ENCODE assay signal across 15 mouse cellular contexts in genomic region chr3:35318348-35318747, GRCm38 (mm10).
DNase-seq lines count a peak whose midpoint lies in the region; ATAC-seq and TF ChIP-seq lines count a peak whose summit lies in the region.
"Had no signal": no experiment of that assay in that cellular context is flagged by ENCODE, and none has a peak within 500 bp of the region (broad histone marks: within the 10 kb centered on the region; RNA-seq: fewer than 3 reads in every experiment).

No protein-coding gene starts in this region.

- H3K4me3 ChIP-seq in lung, embryonic 15.5 days = no peak overlapping the region
- no peak overlapping the region for H3K4me3 ChIP-seq in lung, adult 2 months (replicated peaks; ENCODE audit: extremely low read depth, low read depth, low read length)
- H3K4me3 ChIP-seq in midbrain, embryonic 10.5 days = no peak overlapping the region
- H3K4me3 ChIP-seq: forebrain, embryonic 12.5 days; hindbrain, embryonic 15.5 days; megakaryocyte, embryonic 14.5 days had no signal

- WGBS in lung, embryonic 15.5 days = 50% methylated on average over 13 of the region's 13 CpGs
- WGBS in lung, adult 2 months = 48% methylated on average over 13 of the region's 13 CpGs
- WGBS in midbrain, embryonic 10.5 days = 80% methylated on average over 13 of the region's 13 CpGs

- no peak for ATAC-seq in lung, embryonic 15.5 days (ENCODE audit: borderline replicate concordance, extremely low read depth, low FRiP score, low TSS enrichment)
- ATAC-seq: Patski had no signal

- peak; percentile 26 for DNase-seq in embryo, embryonic 10.5 days (ENCODE audit: low spot score)
- no peak for DNase-seq in embryo, embryonic 10 days (ENCODE audit: low spot score)
- no peak for DNase-seq in lung, adult 2 months
- peak; percentile 68 for DNase-seq in induced T-regulatory cell, adult 2 months (ENCODE audit: low read depth)
- DNase-seq in thymus, postnatal 14 days = peak; percentile 77
- no peak for DNase-seq in midbrain, embryonic 10.5 days (ENCODE audit: low spot score)
- no peak for DNase-seq in spleen, adult 18-20 months
- DNase-seq: cerebellum, adult 2 months; layer of hippocampus, adult 9-11 months; right cerebral cortex, postnatal 25 days had no signal

- H3K4me2 ChIP-seq in lung, embryonic 15.5 days = peak overlapping the region; percentile 10; the same call in 1 of the 2 replicates
- H3K4me2 ChIP-seq: forebrain, embryonic 12.5 days; hindbrain, embryonic 15.5 days had no signal

- no peak for TF ChIP-seq POLR2A in lung, adult 2 months (IDR thresholded peaks at IDR 0.05; ENCODE audit: borderline replicate concordance, extremely low read depth, low read depth, low read length)

- peaks cover 7% of the 10 kb centered on the region; the same call in 1 of the 2 replicates for H3K4me1 ChIP-seq in lung, embryonic 15.5 days
- H3K4me1 ChIP-seq in lung, adult 2 months (ENCODE audit: control insufficient read depth, insufficient read depth, low read length) = no peaks in the 10 kb centered on the region
- H3K4me1 ChIP-seq in midbrain, embryonic 10.5 days = peaks cover 45% of the 10 kb centered on the region
- H3K4me1 ChIP-seq: hindbrain, embryonic 15.5 days; megakaryocyte, embryonic 14.5 days had no signal

- no peaks in the 10 kb centered on the region for H3K36me3 ChIP-seq in lung, embryonic 15.5 days
- H3K36me3 ChIP-seq in midbrain, embryonic 10.5 days = no peaks in the 10 kb centered on the region
- H3K36me3 ChIP-seq: forebrain, embryonic 12.5 days; hindbrain, embryonic 15.5 days had no signal

- no peaks in the 10 kb centered on the region for H3K9me3 ChIP-seq in lung, embryonic 15.5 days
- H3K9me3 ChIP-seq in midbrain, embryonic 10.5 days (replicated peaks) = no peaks in the 10 kb centered on the region
- H3K9me3 ChIP-seq: forebrain, embryonic 12.5 days; hindbrain, embryonic 15.5 days had no signal

- H3K27me3 ChIP-seq in lung, embryonic 15.5 days = no peaks in the 10 kb centered on the region
- H3K27me3 ChIP-seq in midbrain, embryonic 10.5 days (ENCODE audit: low read depth, poor library complexity, severe bottlenecking) = no peaks in the 10 kb centered on the region
- H3K27me3 ChIP-seq: forebrain, embryonic 12.5 days; hindbrain, embryonic 15.5 days; megakaryocyte, embryonic 14.5 days had no signal

- peak overlapping the region; percentile 29 for H3K27ac ChIP-seq in lung, embryonic 15.5 days
- no peak overlapping the region for H3K27ac ChIP-seq in midbrain, embryonic 10.5 days (replicated peaks)
- H3K27ac ChIP-seq: forebrain, embryonic 12.5 days; hindbrain, embryonic 15.5 days had no signal

- no peak for TF ChIP-seq CTCF in lung, adult 2 months (IDR thresholded peaks at IDR 0.05; ENCODE audit: insufficient read depth, low read length)

- no peak overlapping the region for H3K9ac ChIP-seq in lung, embryonic 15.5 days
- H3K9ac ChIP-seq: forebrain, embryonic 12.5 days; hindbrain, embryonic 15.5 days had no signal

Comparison
In these comparisons a context has a peak if more than half of its experiments do, and no peak if none do; other contexts are left out.
1. DNase-seq: peak in embryo, embryonic 10.5 days (single experiment), induced T-regulatory cell, adult 2 months (single experiment) and thymus, postnatal 14 days (single experiment); none in embryo, embryonic 10 days (single experiment), lung, adult 2 months (single experiment), midbrain, embryonic 10.5 days (single experiment) and spleen, adult 18-20 months (0 of 2).